Mouse (Mus musculus): ENCODE measurements at regions not wholly inside any gene's neighbourhood (a gene's known extent, or its start where the extent isn't known, plus 50 kb on each side); places are given as distances from the start of the nearest gene placed in this dataset.

- Histone ChIP-seq H3K4me2 (replicated peaks) (peak overlapping the region; percentile 34), H3K9ac (no peak overlapping the region), H3K9me3 (no peaks in the 10 kb centered on the region), H3K27ac (no peak overlapping the region; the same call in 1 of the 2 replicates), H3K4me1 (peaks cover 12% of the 10 kb centered on the region), H3K27me3 (no peaks in the 10 kb centered on the region), H3K4me3 (no peak overlapping the region), H3K36me3 (no peaks in the 10 kb centered on the region)
- no peak for ATAC-seq (ENCODE audit: low FRiP score, low read depth)
- WGBS, result 38% methylated on average over 18 of the region's 18 CpGs
These were observed 193.8 kb upstream of the Jarid2 start for GRCm38 (mm10) chr13:44535441-44535840.

GRCm38 (mm10) chr13:44538238-44538637 is 191.0 kb upstream of the Jarid2 start:
- Histone ChIP-seq H3K27me3 (no peaks in the 10 kb centered on the region), H3K36me3 (no peaks in the 10 kb centered on the region), H3K4me2 (replicated peaks) (no peak overlapping the region), H3K9me3 (no peaks in the 10 kb centered on the region), H3K9ac (no peak overlapping the region), H3K4me1 (peaks cover 11% of the 10 kb centered on the region), H3K27ac (no peak overlapping the region), H3K4me3 (no peak overlapping the region)
- ATAC-seq (ENCODE audit: low FRiP score, low read depth), result no peak
- whole genome bisulfite sequencing, result 90% methylated on average over 7 of the region's 7 CpGs

- no peaks in the 10 kb centered on the region for H3K27me3 ChIP-seq
- H3K4me3 ChIP-seq, result no peak overlapping the region
- no peak overlapping the region for H3K27ac ChIP-seq
- ATAC-seq (ENCODE audit: low FRiP score, low read depth), result no peak
- no peak overlapping the region for H3K9ac ChIP-seq
- no peaks in the 10 kb centered on the region for H3K9me3 ChIP-seq
- peaks cover 8% of the 10 kb centered on the region for H3K4me1 ChIP-seq
- no peak overlapping the region for H3K4me2 ChIP-seq (replicated peaks)
- 81% methylated on average over 4 of the region's 4 CpGs for WGBS
- no peaks in the 10 kb centered on the region for H3K36me3 ChIP-seq
These were observed 188.9 kb upstream of the Jarid2 start for GRCm38 (mm10) chr13:44540401-44540800.

GRCm38 (mm10) chr13:44541243-44541653 is 188.0 kb upstream of the Jarid2 start:
- no peaks in the 10 kb centered on the region for H3K9me3 ChIP-seq
- no peak overlapping the region for H3K4me3 ChIP-seq
- no peak overlapping the region for H3K9ac ChIP-seq
- no peaks in the 10 kb centered on the region for H3K27me3 ChIP-seq
- no peaks in the 10 kb centered on the region for H3K36me3 ChIP-seq
- ATAC-seq (ENCODE audit: low FRiP score, low read depth), result peak; percentile 36; the same call in 1 of the 2 replicates
- WGBS, result 56% methylated on average over 5 of the region's 5 CpGs
- H3K27ac ChIP-seq, result no peak overlapping the region
- H3K4me1 ChIP-seq, result 0 out of 2 replicates have a peak, but pooled peaks cover 4% of the 10 kb centered on the region
- H3K4me2 ChIP-seq (replicated peaks), result no peak overlapping the region

GRCm38 (mm10) chr13:44544786-44545185 is 184.5 kb upstream of the Jarid2 start:
- Histone ChIP-seq H3K36me3 (no peaks in the 10 kb centered on the region), H3K9ac (no peak overlapping the region), H3K4me2 (replicated peaks) (no peak overlapping the region), H3K27me3 (no peaks in the 10 kb centered on the region), H3K4me1 (0 out of 2 replicates have a peak, but pooled peaks cover 4% of the 10 kb centered on the region), H3K27ac (no peak overlapping the region), H3K4me3 (no peak overlapping the region), H3K9me3 (no peaks in the 10 kb centered on the region)
- no peak for ATAC-seq (ENCODE audit: low FRiP score, low read depth)
- WGBS, result 81% methylated on average over 9 of the region's 9 CpGs

GRCm38 (mm10) chr13:44546289-44546688 is 183.0 kb upstream of the Jarid2 start:
- H3K9ac ChIP-seq, result no peak overlapping the region
- no peak overlapping the region for H3K4me3 ChIP-seq
- no peaks in the 10 kb centered on the region for H3K9me3 ChIP-seq
- 91% methylated on average over 2 of the region's 2 CpGs for WGBS
- no peak overlapping the region for H3K4me2 ChIP-seq (replicated peaks)
- no peaks in the 10 kb centered on the region for H3K27me3 ChIP-seq
- H3K4me1 ChIP-seq, result 0 out of 2 replicates have a peak, but pooled peaks cover 3% of the 10 kb centered on the region
- ATAC-seq (ENCODE audit: low FRiP score, low read depth), result no peak
- no peaks in the 10 kb centered on the region for H3K36me3 ChIP-seq
- H3K27ac ChIP-seq, result no peak overlapping the region

GRCm38 (mm10) chr13:44548880-44549279 is 180.4 kb upstream of the Jarid2 start:
- ATAC-seq (ENCODE audit: low FRiP score, low read depth), result no peak
- 87% methylated on average over 3 of the region's 3 CpGs for WGBS
- no peaks in the 10 kb centered on the region for H3K4me1 ChIP-seq
- H3K9me3 ChIP-seq, result no peaks in the 10 kb centered on the region
- H3K4me3 ChIP-seq, result no peak overlapping the region
- H3K4me2 ChIP-seq (replicated peaks), result no peak overlapping the region
- no peak overlapping the region for H3K9ac ChIP-seq
- no peaks in the 10 kb centered on the region for H3K36me3 ChIP-seq
- no peak overlapping the region for H3K27ac ChIP-seq
- no peaks in the 10 kb centered on the region for H3K27me3 ChIP-seq

- H3K9ac ChIP-seq, result no peak overlapping the region
- no peaks in the 10 kb centered on the region for H3K36me3 ChIP-seq
- H3K27ac ChIP-seq, result no peak overlapping the region
- H3K27me3 ChIP-seq, result peaks cover 14% of the 10 kb centered on the region
- no peaks in the 10 kb centered on the region for H3K9me3 ChIP-seq
- no peak overlapping the region for H3K4me2 ChIP-seq (replicated peaks)
- peaks cover 9% of the 10 kb centered on the region; the same call in 1 of the 2 replicates for H3K4me1 ChIP-seq
- ATAC-seq (ENCODE audit: low FRiP score, low read depth), result no peak
- no peak overlapping the region for H3K4me3 ChIP-seq
- 77% methylated on average over 5 of the region's 5 CpGs for WGBS
These were observed 175.9 kb upstream of the Jarid2 start for GRCm38 (mm10) chr13:44553363-44553762.

GRCm38 (mm10) chr13:44554686-44555463 is 174.4 kb upstream of the Jarid2 start:
- peaks cover 14% of the 10 kb centered on the region for H3K27me3 ChIP-seq
- no peaks in the 10 kb centered on the region for H3K9me3 ChIP-seq
- H3K4me1 ChIP-seq, result peaks cover 12% of the 10 kb centered on the region; the same call in 1 of the 2 replicates
- H3K4me3 ChIP-seq, result no peak overlapping the region
- H3K27ac ChIP-seq, result no peak overlapping the region
- no peak overlapping the region for H3K4me2 ChIP-seq (replicated peaks)
- no peak for ATAC-seq (ENCODE audit: low FRiP score, low read depth)
- H3K9ac ChIP-seq, result no peak overlapping the region
- 83% methylated on average over 9 of the region's 9 CpGs for WGBS
- no peaks in the 10 kb centered on the region for H3K36me3 ChIP-seq

- H3K36me3 ChIP-seq, result no peaks in the 10 kb centered on the region
- H3K9ac ChIP-seq, result no peak overlapping the region
- WGBS, result 19% methylated on average over 6 of the region's 6 CpGs
- H3K27me3 ChIP-seq, result peaks cover 14% of the 10 kb centered on the region
- peaks cover 12% of the 10 kb centered on the region; the same call in 1 of the 2 replicates for H3K4me1 ChIP-seq
- H3K4me3 ChIP-seq, result no peak overlapping the region
- H3K4me2 ChIP-seq (replicated peaks), result no peak overlapping the region
- ATAC-seq (ENCODE audit: low FRiP score, low read depth), result no peak
- H3K27ac ChIP-seq, result no peak overlapping the region
- no peaks in the 10 kb centered on the region for H3K9me3 ChIP-seq
These were observed 173.3 kb upstream of the Jarid2 start for GRCm38 (mm10) chr13:44555979-44556378.

GRCm38 (mm10) chr13:44558051-44558450 is 171.2 kb upstream of the Jarid2 start:
- Histone ChIP-seq H3K27me3 (peaks cover 14% of the 10 kb centered on the region), H3K4me1 (peaks cover 16% of the 10 kb centered on the region; the same call in 1 of the 2 replicates), H3K4me3 (no peak overlapping the region), H3K9me3 (no peaks in the 10 kb centered on the region), H3K4me2 (replicated peaks) (no peak overlapping the region), H3K27ac (no peak overlapping the region), H3K36me3 (no peaks in the 10 kb centered on the region), H3K9ac (no peak overlapping the region)
- no peak for ATAC-seq (ENCODE audit: low FRiP score, low read depth)
- WGBS, result 89% methylated on average over 12 of the region's 12 CpGs

GRCm38 (mm10) chr13:44558491-44559177 is 170.6 kb upstream of the Jarid2 start:
- Histone ChIP-seq H3K27me3 (peaks cover 14% of the 10 kb centered on the region), H3K4me3 (no peak overlapping the region), H3K4me2 (replicated peaks) (no peak overlapping the region), H3K4me1 (peaks cover 22% of the 10 kb centered on the region), H3K36me3 (no peaks in the 10 kb centered on the region), H3K9ac (no peak overlapping the region), H3K9me3 (no peaks in the 10 kb centered on the region), H3K27ac (no peak overlapping the region)
- no peak for ATAC-seq (ENCODE audit: low FRiP score, low read depth)
- 82% methylated on average over 21 of the region's 21 CpGs for WGBS
